Mouse (Mus musculus): ENCODE data around the gene Dennd2a. TPM values are rescaled to one million over a fixed set of nuclear protein-coding genes. Genes with fewer than 3 reads are reported as not detected.

Gene Dennd2a
- polyA plus RNA-seq, 1 experiment from 2014 or later = 52.7 TPM

DNA sequence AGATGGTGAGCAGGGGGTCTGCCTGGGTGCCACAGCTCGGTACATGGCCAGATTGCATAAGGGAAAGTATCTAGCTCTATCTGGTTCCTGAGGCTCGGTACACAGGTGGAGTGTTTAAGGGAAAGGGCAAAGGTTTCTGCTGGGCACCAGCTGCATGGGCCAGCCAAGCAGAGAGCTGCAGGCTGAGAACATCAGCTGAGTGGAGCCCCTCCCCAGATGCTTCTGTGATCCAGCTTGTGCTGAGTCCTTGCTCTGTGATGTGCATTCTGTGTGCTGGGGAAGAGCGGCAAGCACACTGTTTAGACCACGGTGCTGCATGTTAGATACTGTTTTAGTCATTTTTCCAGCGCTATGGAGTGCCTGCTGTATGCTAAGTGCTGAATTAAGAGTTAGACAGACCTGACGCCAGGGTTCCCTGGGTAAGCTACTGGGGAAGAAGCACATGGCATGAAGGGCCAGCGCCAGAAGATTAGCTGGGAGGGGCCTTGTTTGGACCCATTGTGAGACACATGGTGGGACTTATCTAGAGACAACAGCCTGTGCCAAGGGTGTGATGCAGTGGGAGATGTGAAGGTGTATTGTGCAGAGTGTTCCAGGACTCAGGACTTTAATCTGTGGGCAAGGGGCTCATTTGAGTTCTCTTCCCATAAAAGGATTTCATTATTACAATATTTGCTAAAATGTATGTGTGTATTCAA, 23.6 kb upstream of the Dennd2a start:
- CTCF ChIA-PET = interaction anchor here (1.0 to 1.4 kb wide), 3 partner anchors 12 to 119 kb away, joined by 3 to 5 read pairs (median 3); no protein-coding TSS in a partner anchor
- POLR2A ChIA-PET = interaction anchor here (1.9 kb wide), 1 partner anchor 11 kb away, joined by 4 read pairs; the partner anchor contains the start of gene Ndufb2
- ATAC-seq = no peak
- no peak for TF ChIP-seq CTCF (IDR thresholded peaks at IDR 0.05)
- H3K27me3 ChIP-seq = no peaks in the 10 kb centered on the region
- in situ Hi-C loops (cut with MboI; ENCODE audit: low pct_unique_long_range_greater_than_20kb) = no loop called here
- DNase-seq (ENCODE audit: low read depth, low spot score) = no peak

DNA sequence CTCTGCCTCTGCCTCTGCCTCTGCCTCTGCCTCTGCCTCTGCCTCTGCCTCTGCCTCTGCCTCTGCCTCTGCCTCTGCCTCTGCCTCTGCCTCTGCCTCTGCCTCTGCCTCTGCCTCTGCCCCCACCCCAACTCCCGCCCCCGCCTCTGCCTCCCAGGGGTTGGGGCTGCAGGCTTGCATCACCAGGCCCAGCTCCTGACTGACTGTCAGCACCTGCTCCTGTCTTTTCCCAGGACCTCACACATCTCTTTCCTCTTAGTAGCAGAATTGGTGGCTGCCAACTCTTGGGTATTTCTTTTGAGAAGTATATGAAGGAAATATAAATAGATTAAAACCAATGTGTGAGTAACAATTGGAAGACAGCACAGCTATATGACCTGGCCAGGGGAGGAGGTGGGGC, 22.9 kb upstream of the Dennd2a start:
- in situ Hi-C loops (cut with MboI; ENCODE audit: low pct_unique_long_range_greater_than_20kb) = no loop called here
- no peak for TF ChIP-seq CTCF (IDR thresholded peaks at IDR 0.05)
- no peaks in the 10 kb centered on the region for H3K27me3 ChIP-seq
- no peak for DNase-seq (ENCODE audit: low read depth, low spot score)
- ATAC-seq = no peak
- POLR2A ChIA-PET = interaction anchor here (0.6 to 1.9 kb wide), 2 partner anchors 12 to 16 kb away, joined by 4 to 5 read pairs; partner anchors contain the start of gene Ndufb2
- CTCF ChIA-PET = interaction anchor here (1.0 to 1.4 kb wide), 2 partner anchors 13 to 118 kb away, joined by 3 to 5 read pairs; no protein-coding TSS in a partner anchor

DNA sequence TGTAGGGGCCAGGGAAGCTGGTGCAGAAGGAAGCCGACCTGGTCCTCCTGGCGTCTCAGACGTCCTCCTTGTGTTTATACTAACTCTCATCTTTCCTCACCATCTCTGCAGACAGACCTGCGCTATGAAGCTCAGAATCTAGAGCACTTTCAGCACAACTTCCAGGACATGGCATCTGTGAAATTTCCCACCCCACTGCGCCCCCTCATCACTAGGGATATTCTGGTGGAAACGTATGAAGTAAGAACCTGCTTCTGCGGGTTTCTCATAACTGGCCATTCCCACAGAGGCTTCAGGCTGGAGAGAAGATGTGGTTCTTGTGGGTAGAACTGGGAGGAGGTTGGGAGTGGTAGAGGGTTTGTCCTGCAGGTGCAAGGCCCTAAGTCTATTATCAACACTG, 21.9 kb upstream of the Dennd2a start:
- in situ Hi-C loops (cut with MboI; ENCODE audit: low pct_unique_long_range_greater_than_20kb) = no loop called here
- no peaks in the 10 kb centered on the region for H3K27me3 ChIP-seq
- DNase-seq (ENCODE audit: low read depth, low spot score) (no peak), ATAC-seq (no peak)
- ChIA-PET POLR2A (interaction anchor here (1.9 kb wide), 1 partner anchor 13 kb away, joined by 4 read pairs; the partner anchor contains the start of gene Ndufb2), CTCF (no interaction called here)
- TF ChIP-seq CTCF (IDR thresholded peaks at IDR 0.05) = no peak

DNA sequence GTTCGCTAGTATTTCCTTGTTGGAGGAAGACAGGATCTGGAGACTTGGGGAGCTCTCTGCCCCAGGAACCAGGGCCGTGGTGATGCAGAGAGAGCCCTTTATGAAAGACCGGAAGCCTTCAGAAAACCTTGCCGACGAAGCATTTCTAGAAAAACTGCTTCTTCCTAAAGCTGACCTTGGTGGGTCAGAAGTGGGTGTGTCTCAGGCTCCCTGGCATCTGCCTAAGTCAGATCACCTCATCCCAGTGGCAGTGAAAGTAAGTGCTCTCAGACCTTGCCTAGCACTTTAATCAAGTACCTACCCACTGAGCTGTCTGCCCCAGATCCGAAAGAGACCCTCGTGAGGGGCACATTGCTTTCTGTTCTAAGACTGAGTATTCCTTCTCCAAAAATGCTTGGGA, 17.3 kb upstream of the Dennd2a start:
- in situ Hi-C loops (cut with MboI; ENCODE audit: low pct_unique_long_range_greater_than_20kb) = no loop called here
- CTCF ChIA-PET = interaction anchor here (1.3 to 2.4 kb wide), 2 partner anchors 11 to 20 kb away, joined by 3 to 8 read pairs; partner anchors contain the start of gene Gm42420
- DNase-seq (ENCODE audit: low read depth, low spot score) (no peak), ATAC-seq (no peak)
- no peaks in the 10 kb centered on the region for H3K27me3 ChIP-seq
- POLR2A ChIA-PET = no interaction called here
- TF ChIP-seq CTCF (IDR thresholded peaks at IDR 0.05) = no peak

DNA sequence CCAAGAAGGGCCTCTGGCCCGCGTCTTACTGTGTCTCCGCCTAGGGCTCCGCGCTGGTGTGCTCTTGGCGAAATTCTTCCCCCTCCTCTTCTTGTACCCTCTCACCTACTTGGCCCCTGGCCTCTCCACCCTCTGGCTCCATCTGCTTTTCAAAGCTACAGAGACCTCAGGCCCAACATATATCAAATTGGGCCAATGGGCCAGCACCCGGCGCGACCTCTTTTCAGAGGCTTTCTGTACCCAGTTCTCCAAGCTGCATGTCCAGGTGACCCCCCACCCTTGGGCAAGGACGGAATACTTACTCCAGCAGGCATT, 16.8 kb upstream of the Dennd2a start:
- no peaks in the 10 kb centered on the region for H3K27me3 ChIP-seq
- ChIA-PET CTCF (interaction anchor here (1.3 to 2.4 kb wide), 3 partner anchors 11 to 112 kb away, joined by 3 to 8 read pairs (median 3); partner anchors contain the start of gene Gm42420), POLR2A (interaction anchor here (1.8 kb wide), 1 partner anchor 15 kb away, joined by 7 read pairs; no protein-coding TSS in a partner anchor)
- DNase-seq (ENCODE audit: low read depth, low spot score) (no peak), ATAC-seq (no peak)
- in situ Hi-C loops (cut with MboI; ENCODE audit: low pct_unique_long_range_greater_than_20kb) = no loop called here
- TF ChIP-seq CTCF (IDR thresholded peaks at IDR 0.05) = no peak

DNA sequence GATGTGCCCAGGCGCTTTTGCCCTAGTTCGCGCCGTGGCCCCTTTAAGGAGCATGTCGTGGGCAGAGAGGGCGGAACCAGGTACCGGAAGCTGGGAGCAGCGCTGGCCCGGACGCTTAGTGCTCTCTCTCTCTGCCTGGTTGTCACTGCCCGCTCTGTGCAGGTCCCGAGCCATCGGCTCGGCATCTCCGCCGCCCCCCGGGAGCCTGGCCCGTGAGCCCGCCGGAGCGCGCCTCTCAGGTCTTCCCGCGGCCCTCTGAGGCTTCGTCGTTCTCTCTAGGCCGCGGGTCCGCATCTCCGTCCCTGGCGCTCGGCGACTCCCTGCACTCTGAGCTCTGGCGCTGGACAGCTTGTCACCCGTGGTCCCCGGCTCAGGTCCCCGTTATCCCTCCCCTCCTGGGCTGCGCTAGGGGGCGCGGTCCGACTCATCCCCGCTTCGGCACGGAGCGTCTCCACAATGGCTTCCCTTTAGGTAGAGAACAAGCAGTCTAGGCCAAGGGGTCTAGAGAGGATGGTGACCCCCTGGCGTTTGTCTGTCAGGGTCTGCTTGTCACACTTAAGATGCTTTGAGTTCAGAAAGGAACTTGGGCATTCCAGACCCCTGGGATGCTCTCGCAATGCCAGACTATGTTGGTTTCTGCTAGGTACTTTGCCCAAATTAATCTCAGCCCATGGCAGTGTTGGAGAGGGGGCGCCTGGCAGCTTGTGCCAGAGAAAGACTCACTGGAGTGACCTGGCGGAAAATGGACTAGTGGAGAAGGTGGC, 16.3 kb upstream of the Dennd2a start, which contains the start of gene Adck2:
Gene Adck2, plus strand, starts transcription at position 83 of the 764 bp plus-strand sequence.
- DNase-seq (ENCODE audit: low read depth, low spot score) (no peak), ATAC-seq (peak; percentile 98)
- peak; percentile 81 for TF ChIP-seq CTCF (IDR thresholded peaks at IDR 0.05)
- H3K27me3 ChIP-seq = no peaks in the 10 kb centered on the region
- ChIA-PET CTCF (interaction anchor here (1.1 to 2.4 kb wide), 4 partner anchors 12 to 111 kb away, joined by 3 to 8 read pairs (median 3); partner anchors contain the start of gene Gm42420), POLR2A (interaction anchor here (0.6 to 1.8 kb wide), 5 partner anchors 11 to 110 kb away, joined by 3 to 7 read pairs (median 3); no protein-coding TSS in a partner anchor)
- in situ Hi-C loops (cut with MboI; ENCODE audit: low pct_unique_long_range_greater_than_20kb) = no loop called here

DNA sequence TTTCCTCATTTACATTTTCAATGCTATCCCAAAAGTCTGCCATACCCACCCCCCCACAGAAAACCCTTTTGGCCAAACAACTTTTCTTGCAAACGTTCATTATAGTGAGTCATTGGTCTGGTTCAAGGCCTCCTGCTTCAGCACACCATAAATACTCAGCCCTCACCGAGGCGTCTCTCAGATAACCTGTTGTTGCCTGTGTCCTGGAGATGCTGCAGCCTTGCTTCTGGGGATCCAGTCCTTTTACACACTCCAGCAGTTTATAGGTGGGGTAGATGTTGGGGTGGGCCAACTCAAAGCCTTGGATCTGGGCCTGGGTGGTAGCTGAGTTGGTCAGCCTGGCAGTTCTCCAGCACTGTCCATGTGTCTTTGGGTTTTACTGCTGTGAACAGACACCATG, 12.8 kb upstream of the Dennd2a start:
- no peak for ATAC-seq
- TF ChIP-seq CTCF (IDR thresholded peaks at IDR 0.05) = no peak
- POLR2A ChIA-PET = interaction anchor here (0.6 kb wide), 1 partner anchor 61 kb away, joined by 3 read pairs; no protein-coding TSS in a partner anchor
- CTCF ChIA-PET = interaction anchor here (5.6 kb wide), 1 partner anchor 108 kb away, joined by 22 read pairs; no protein-coding TSS in a partner anchor
- H3K27me3 ChIP-seq = no peaks in the 10 kb centered on the region
- no peak for DNase-seq (ENCODE audit: low read depth, low spot score)
- in situ Hi-C loops (cut with MboI; ENCODE audit: low pct_unique_long_range_greater_than_20kb) = no loop called here

DNA sequence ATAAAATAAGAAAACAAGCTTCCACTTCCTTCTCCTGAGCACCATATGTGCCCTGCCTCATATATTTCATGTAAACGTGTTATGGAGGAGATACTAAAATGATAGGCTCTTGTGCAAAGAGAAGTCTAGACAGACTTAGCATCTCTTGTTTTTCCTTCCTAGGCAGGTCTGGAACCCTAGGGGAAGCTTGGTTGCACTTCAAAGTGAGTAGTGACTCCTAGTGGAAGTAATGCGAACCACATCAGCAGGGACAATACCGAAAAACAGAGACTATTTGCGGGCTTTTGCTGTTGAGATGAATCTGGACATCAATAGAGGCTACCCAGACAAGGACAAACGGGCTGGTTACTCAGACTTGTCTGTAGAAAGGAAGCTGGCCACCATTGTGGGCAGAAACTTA, 9.9 kb upstream of the Dennd2a start:
- no peaks in the 10 kb centered on the region for H3K27me3 ChIP-seq
- peak; percentile 80 for TF ChIP-seq CTCF (IDR thresholded peaks at IDR 0.05)
- ChIA-PET POLR2A (interaction anchor here (0.6 to 0.9 kb wide), 2 partner anchors 23 to 135 kb away, joined by 3 read pairs; no protein-coding TSS in a partner anchor), CTCF (interaction anchor here (0.6 to 5.6 kb wide), 15 partner anchors 10 to 156 kb away, joined by 3 to 22 read pairs (median 4); no protein-coding TSS in a partner anchor)
- ATAC-seq (peak; percentile 45), DNase-seq (ENCODE audit: low read depth, low spot score) (no peak)
- in situ Hi-C loops (cut with MboI; ENCODE audit: low pct_unique_long_range_greater_than_20kb) = loop anchor here (5.0 kb wide), 1 partner anchor 100 kb away; no protein-coding TSS in a partner anchor

DNA sequence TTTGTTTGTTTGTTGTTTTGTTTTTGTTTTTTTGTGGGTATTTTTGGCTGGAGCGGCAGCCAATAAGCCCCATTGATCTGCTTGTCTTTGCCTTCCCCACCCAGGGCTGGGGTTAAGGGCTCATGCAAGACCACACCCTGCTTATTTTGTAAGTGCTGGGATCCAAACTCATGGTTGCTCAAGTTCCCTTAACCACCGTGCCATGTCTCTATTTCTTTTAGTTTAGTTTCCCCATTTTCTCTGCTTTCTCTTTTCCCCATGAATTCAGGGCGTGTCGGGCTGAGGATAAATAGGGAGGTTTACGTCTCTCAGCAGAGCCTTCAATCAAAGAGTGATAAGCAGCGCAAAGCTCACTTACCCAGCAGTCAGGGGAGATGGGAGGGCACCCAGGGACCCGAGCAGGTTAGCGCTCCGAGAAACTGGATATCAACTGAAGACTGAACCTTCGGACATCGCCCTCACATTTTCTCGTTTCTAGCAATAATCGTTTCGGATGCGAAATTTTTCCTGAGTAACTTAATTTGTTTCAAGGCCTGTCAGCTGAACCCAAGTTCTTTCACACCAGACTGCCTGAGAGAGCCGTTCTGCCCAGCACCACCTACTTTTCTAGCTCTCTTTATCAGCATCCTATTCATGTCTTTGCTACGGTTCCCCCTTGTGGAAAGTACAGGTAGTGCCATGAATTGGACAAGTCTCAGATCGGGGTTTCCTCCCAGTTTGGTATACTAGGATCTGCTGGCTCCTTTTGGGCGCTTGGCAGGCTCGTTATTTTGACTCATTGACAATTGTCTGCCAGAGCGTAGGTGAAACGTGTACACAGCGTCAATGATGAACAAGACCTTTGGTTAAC, 4.7 kb upstream of the Dennd2a start:
- no peak for DNase-seq (ENCODE audit: low read depth, low spot score)
- TF ChIP-seq CTCF (IDR thresholded peaks at IDR 0.05) = peak; percentile 83
- in situ Hi-C loops (cut with MboI; ENCODE audit: low pct_unique_long_range_greater_than_20kb) = loop anchor here (5.0 kb wide), 1 partner anchor 50 kb away; no protein-coding TSS in a partner anchor
- POLR2A ChIA-PET = no interaction called here
- peak; percentile 71 for ATAC-seq
- CTCF ChIA-PET = interaction anchor here (0.7 to 1.3 kb wide), 10 partner anchors 27 to 109 kb away, joined by 3 to 7 read pairs (median 4); no protein-coding TSS in a partner anchor
- H3K27me3 ChIP-seq = no peaks in the 10 kb centered on the region

Measured in Patski (cell line).